Mouse (Mus musculus) forebrain, postnatal 0 days (tissue): Measurements from ENCODE around the gene Akr1b8. TPM values are rescaled to one million over a fixed set of nuclear protein-coding genes. Genes with fewer than 3 reads are reported as not detected.
"Not testable (repeated sequence)": the region's sequence is repeated elsewhere in the genome, so short reads cannot be mapped to it uniquely, and the experiment has no call there.

Experiments used
- ATAC-seq: fragments of 200-750 bp; cut with Nextera tagmentation; 2 replicates; pipeline ENCODE4 v1.8.0; 2017; ENCODE audit warnings: mild to moderate bottlenecking, moderate library complexity
- DNase-seq: peaks from one replicate; pipeline ENCODE4 v3.0.0-alpha.2; 2015
- H3K27ac ChIP-seq: fragments of 300-500 bp; sonication (generic); 2 replicates; pipeline ENCODE4 v1.5.1; 2014; ENCODE audit warnings: low read depth, mild to moderate bottlenecking, antibody characterized with exemption, low read length, moderate library complexity, mixed read lengths
- H3K27me3 ChIP-seq: fragments of 300-500 bp; sonication (generic); 2 replicates; pipeline ENCODE4 v1.6.1; 2014; ENCODE audit warnings: mild to moderate bottlenecking, low read length, mixed read lengths; ENCODE audit not compliant: insufficient read depth
- H3K36me3 ChIP-seq: fragments of 300-500 bp; sonication (generic); 2 replicates; pipeline ENCODE4 v1.6.1; 2014; ENCODE audit warnings: mild to moderate bottlenecking, moderate library complexity; ENCODE audit not compliant: insufficient read depth
- H3K4me1 ChIP-seq: fragments of 300-500 bp; sonication (generic); 2 replicates; pipeline ENCODE4 v1.6.1; 2014; ENCODE audit warnings: antibody characterized with exemption; ENCODE audit not compliant: insufficient read depth
- H3K4me2 ChIP-seq: fragments of 300-500 bp; sonication (generic); 2 replicates; pipeline ENCODE4 v1.6.1; 2014; ENCODE audit warnings: low read depth, mild to moderate bottlenecking, moderate library complexity
- H3K4me3 ChIP-seq: fragments of 300-500 bp; sonication (generic); 2 replicates; pipeline ENCODE4 v1.5.1; 2014; ENCODE audit warnings: low read depth, low read length, mixed read lengths
- H3K9ac ChIP-seq: fragments of 300-500 bp; sonication (generic); 2 replicates; pipeline ENCODE4 v1.6.1; 2014; ENCODE audit warnings: mild to moderate bottlenecking
- H3K9me3 ChIP-seq: fragments of 300-500 bp; sonication (generic); 2 replicates; pipeline ENCODE4 v1.6.1; 2016; ENCODE audit warnings: low read length
- CTCF ChIP-seq: sonication (generic); IDR thresholded peaks from 2 replicates; pipeline ENCODE4 v1.5.1; 2016; ENCODE audit warnings: antibody characterized with exemption, control low read depth, low read depth
- WGBS: fragments of 180-500 bp; shearing (Covaris S2); extraction: QIAGEN DNeasy Blood & Tissue Kit; methylation state at CpG from one replicate; pipeline ENCODE4 v1.1.7; 2014; 5-methylcytosine and 5-hydroxymethylcytosine counted together
- polyA plus RNA-seq: library from polyadenylated mRNA; unstranded; fragments of >200 nt; fragmentation: Nextera tagmentation; extraction: Ambion mirVana; gene quantifications from 2 replicates; pipeline ENCODE4 v1.2.1, GENCODE M21; 2015
- total RNA-seq: library from RNA; depleted of rRNA; stranded (reverse); fragments of >200 nt; gene quantifications from 2 replicates; pipeline ENCODE4 v1.2.3, GENCODE M21; 2014

Gene Akr1b8
- total and polyA plus RNA-seq, 2 experiments from 2014 or later: 2.5 to 3.6 TPM

DNA sequence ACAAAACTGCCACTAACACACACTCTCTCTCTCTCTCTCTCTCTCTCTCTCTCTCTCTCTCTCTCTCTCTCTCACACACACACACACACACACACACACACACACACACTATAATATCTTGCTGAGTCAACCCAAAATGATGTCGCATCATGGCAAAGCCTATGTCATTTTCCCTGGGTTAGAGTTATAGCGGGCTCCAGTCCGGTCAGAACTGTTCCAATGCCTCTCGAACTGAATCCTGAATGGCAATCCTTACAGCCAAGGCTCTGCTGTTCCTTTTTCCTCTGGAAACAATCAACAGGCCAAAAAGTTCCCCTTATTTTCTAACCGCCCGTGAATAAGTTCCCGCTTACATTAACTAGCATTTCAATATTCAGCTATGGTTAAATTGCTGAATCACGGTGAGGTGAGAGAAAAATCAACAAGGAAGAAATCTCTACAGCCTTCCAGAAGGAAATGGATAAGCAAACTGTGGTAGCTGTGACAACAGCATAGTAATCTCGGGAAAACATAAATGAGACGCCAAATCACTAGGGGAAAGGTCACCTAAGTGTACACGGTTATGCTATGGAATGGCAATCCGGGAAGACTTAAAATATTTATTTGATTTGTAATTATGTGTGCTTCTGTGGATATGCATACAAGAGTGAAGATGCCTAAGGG, 3.8 kb upstream of the Akr1b8 start:
- Histone ChIP-seq H3K36me3 (no peaks in the 10 kb centered on the region), H3K27ac (no peak overlapping the region), H3K4me2 (no peak overlapping the region), H3K4me3 (no peak overlapping the region), H3K9me3 (no peaks in the 10 kb centered on the region), H3K4me1 (no peaks in the 10 kb centered on the region), H3K27me3 (no peaks in the 10 kb centered on the region), H3K9ac (no peak overlapping the region)
- ATAC-seq (no peak), DNase-seq (no peak)
- TF ChIP-seq CTCF: no peak
- WGBS: 86% methylated on average over 12 of the region's 12 CpGs

DNA sequence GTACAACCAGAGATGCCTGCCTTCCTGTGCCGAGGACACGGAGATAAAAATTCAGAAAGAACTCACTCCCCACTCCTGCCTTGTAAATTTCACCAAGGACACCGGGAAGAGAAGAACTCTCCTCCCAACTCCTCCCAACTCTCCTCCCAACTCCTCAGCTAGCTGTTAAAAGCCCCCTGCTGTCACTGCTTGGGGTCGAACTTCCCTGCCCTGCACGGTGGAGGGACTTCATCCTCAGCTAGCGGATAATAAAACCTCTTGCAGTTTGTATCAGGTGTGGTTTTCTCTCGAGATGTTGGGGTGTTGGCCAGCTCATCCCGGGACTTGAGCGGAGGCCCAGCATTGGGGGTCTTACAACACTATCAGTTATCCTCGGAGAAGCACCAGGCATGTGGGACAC, 2.4 kb upstream of the Akr1b8 start:
- 55% methylated on average over 10 of the region's 10 CpGs for WGBS
- H3K4me2 ChIP-seq, ATAC-seq, H3K4me3 ChIP-seq, H3K27me3 ChIP-seq, H3K9me3 ChIP-seq, H3K9ac ChIP-seq, H3K27ac ChIP-seq, H3K4me1 ChIP-seq, H3K36me3 ChIP-seq, DNase-seq: not testable (repeated sequence)

DNA sequence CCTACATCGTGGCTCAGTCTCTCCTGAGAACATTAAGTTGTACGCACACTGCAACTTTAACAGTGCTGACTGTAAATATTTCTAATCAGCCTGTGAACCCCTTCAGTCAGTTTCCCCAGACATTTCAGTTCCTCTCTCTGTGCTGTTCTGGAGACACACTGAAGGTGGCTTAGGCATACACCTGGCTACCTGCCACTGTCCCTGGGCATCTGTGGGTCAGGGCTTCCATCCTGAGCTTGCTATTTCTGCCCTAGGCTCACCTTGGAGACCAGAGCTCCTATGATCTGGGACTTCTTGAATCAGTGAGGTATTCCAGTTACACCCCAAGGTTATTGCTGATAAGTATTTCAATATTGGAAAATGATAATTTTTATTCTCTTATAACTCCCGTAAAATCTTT, 1.5 kb upstream of the Akr1b8 start:
- H3K9me3 ChIP-seq: no peaks in the 10 kb centered on the region
- no peak overlapping the region for H3K9ac ChIP-seq
- H3K27me3 ChIP-seq: no peaks in the 10 kb centered on the region
- no peak overlapping the region for H3K4me2 ChIP-seq
- H3K36me3 ChIP-seq: no peaks in the 10 kb centered on the region
- no peak for TF ChIP-seq CTCF
- H3K4me3 ChIP-seq: no peak overlapping the region
- 92% methylated on average over 3 of the region's 3 CpGs for WGBS
- H3K4me1 ChIP-seq: no peaks in the 10 kb centered on the region
- DNase-seq (no peak), ATAC-seq (no peak)
- H3K27ac ChIP-seq: no peak overlapping the region

DNA sequence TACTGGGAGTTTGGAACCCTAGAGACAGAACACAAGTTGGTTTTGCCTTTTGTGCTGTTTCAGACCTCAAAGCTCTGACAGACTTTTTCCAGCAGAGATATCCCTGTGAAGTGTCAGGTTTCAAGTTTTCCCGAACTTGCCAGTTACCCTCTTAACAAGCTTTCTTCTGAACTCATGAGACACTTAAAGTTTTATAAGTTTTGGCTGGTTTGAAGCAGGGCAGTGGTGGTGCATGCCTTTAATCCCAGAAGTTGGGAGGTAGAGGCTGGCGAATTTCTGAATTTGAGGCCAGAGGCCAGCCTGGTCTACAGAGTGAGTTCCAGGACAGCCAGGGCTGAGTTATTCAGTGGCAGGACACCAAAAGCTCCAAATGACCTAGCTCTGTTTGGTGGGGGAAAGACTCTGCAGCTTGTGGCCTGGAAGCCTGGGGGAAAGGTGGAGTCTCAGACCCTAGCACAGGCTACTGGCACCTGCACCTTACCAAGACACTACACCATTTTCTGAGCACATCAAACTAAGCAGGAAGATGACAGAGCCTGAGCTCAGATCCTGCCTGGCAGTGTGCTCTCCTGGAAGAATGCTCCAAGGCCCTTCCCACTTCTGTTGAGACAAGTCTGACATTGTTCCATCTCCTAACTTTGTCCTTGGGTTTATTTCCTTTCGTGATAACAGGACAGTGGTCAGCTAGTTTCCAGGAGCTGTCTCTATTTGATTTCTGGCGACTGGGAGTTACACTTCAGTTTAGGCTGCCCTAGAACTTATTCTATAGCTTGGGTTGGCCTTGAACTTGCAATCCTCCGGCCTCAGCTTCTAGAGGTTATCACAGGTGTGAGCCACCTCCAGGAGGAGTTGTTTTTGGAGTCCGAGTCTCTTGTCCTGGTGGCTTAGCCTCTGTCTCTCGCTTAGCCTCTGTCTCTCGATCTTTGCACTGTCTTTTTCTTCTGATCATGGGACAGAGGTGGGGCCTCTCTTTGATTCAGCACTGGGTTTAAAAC, 732 bp downstream of the Akr1b8 start:
- Histone ChIP-seq H3K27me3 (no peaks in the 10 kb centered on the region), H3K4me1 (no peaks in the 10 kb centered on the region), H3K9ac (no peak overlapping the region), H3K9me3 (no peaks in the 10 kb centered on the region), H3K36me3 (no peaks in the 10 kb centered on the region), H3K4me3 (no peak overlapping the region), H3K27ac (no peak overlapping the region), H3K4me2 (0 out of 2 replicates have a peak overlapping the region, but pooled peaks have one; percentile 4)
- no peak for TF ChIP-seq CTCF
- DNase-seq: no peak
- ATAC-seq: no peak
- 77% methylated on average over 8 of the region's 8 CpGs for WGBS

- Histone ChIP-seq H3K9me3 (no peaks in the 10 kb centered on the region), H3K4me3 (no peak overlapping the region), H3K27me3 (no peaks in the 10 kb centered on the region), H3K4me2 (no peak overlapping the region), H3K4me1 (no peaks in the 10 kb centered on the region), H3K36me3 (no peaks in the 10 kb centered on the region), H3K9ac (no peak overlapping the region), H3K27ac (no peak overlapping the region)
- ATAC-seq (no peak), DNase-seq (no peak)
- WGBS: 86% methylated on average over 6 of the region's 6 CpGs
- TF ChIP-seq CTCF: no peak
Observed at GRCm38 (mm10) chr6:34355349-34355747, 1.4 kb downstream of the Akr1b8 start.

DNA sequence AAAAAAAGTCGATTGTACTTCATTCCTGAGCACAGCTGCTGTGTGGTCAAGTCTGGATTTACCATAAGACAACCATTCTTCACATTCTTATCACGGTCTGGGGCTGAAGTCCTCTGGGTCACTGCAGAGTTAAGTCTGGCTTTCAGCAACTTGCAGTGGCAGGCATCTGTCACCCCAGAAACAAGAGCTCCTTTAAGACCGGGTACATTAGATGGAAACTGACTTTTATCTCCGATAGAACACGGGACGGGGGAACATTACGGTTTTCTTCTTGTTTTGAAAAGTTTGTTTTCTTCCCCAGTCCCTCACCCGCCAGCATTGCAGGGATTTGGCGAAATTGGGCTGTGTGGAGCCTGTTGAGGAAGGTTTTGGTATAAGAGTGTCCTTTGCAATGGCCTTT, 1.9 kb downstream of the Akr1b8 start:
- DNase-seq: no peak
- Histone ChIP-seq H3K4me3 (no peak overlapping the region), H3K27me3 (no peaks in the 10 kb centered on the region), H3K36me3 (no peaks in the 10 kb centered on the region), H3K4me2 (no peak overlapping the region), H3K9me3 (no peaks in the 10 kb centered on the region), H3K27ac (no peak overlapping the region), H3K4me1 (no peaks in the 10 kb centered on the region), H3K9ac (no peak overlapping the region)
- no peak for ATAC-seq
- no peak for TF ChIP-seq CTCF
- 91% methylated on average over 9 of the region's 9 CpGs for WGBS
